Mouse (Mus musculus): ENCODE data around the gene Sox11.

The Sox11 gene

DNA sequence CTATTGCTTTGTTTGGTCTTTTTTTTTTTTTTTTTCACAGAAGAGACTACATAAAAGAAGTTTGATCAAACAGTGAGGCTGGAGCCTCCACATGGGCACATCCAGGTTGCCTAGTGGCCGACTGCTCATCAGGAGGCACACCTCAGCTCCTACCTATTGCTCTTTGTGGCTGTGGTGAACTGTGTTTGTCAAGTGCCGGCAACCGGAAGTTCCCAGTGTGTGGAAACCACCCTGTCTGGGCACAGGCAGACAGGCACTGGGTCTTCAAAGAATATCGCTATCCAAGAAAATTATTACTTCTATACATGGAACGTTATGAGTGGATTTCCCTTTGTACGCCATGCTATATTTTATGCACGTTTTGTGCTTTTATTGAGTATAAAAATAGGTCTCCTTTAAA is 6.0 kb downstream of the Sox11 start:
- no peak for DNase-seq (ENCODE audit: low spot score)

DNA sequence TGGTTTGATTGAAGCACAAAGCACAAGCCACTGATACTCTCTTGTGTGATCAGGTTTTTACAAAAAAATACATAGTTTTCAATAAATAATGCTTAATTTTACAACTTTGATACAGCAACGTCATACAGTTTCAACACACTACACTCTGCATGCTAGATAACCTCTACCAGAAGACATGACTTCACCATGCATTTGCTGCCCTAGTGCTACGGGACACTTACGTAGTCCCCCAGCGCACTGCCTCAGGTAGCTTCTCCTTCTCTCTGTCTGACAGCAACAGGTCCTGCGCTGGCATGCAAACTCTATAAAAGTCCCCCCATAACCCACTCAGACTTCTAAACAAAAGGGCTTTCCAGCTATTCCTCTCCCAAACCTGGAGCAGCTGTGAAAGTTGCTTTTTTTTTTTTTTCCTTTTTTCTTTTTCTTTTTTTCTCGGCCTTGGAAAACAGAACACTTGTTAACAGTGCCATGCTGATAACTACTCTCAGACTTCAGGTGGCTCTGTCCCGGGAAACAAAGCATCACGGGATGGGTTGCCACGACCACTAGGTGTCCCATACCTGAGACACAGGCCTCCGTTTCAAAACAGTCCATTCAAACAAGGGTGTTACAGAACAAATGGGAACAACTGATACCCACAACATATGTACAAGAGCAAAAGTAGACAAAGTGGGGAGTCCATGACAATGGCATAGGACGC is 6.9 kb downstream of the Sox11 start:
- DNase-seq (ENCODE audit: low spot score), result no peak

DNA sequence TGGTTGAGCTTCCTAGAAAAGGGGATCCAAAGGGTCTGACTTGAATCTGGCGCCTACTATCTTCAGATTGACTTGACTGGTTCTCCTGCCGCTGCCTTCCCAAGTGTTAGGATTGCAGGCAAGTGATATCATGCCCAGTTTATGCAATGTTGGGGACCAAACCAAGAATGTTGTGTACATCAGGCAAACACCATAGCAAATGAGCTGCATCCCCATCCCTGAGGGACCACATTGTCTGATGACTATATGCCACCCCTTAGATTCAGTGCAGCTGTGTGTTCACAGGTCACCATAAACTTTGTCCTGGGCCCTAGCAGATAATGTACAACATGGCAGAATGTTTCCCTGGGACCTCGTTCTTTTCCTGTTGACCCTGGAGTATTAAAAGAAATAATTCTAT is 8.8 kb downstream of the Sox11 start:
- DNase-seq (ENCODE audit: low spot score), result no peak

DNA sequence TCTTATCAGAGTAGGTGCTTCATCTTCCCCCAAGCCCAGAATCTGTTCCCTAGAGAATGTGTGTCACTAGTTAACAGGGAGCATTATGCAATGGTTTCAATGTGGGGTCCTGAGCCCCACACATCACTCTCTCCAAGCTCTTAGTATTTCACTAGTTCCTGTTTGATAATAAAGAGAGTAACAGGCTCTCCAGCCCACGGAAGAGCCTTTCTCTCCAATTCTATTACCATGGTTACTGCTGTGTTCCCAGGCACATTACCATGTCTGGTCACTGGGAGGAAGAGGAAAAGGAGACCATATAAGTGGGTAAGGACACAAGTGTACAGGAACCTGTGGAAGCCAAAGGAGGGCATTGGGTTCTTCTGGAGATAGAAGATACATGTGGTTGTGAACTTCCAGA is 19.0 kb downstream of the Sox11 start:
- DNase-seq (ENCODE audit: low spot score), result no peak

DNA sequence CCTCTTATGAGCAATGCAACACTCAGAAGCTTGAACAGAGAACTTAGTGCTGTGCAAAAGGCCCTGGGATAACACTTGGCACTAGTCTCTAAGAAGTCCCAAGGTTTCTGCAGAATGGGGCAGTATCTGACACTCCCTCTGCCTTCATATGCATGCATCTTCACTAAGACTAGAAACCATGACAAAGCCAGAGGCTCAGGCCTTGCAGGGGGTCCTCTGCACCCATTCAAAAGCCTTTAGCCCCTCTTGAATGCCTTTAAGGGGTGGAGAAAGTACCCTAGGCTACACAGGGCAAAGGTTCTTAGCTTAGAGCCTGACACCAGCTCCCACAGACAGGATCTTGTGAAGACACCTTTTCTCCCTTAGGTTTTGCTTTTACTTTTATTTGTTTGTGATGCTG is 21.7 kb downstream of the Sox11 start:
- no peak for DNase-seq (ENCODE audit: low spot score)

DNA sequence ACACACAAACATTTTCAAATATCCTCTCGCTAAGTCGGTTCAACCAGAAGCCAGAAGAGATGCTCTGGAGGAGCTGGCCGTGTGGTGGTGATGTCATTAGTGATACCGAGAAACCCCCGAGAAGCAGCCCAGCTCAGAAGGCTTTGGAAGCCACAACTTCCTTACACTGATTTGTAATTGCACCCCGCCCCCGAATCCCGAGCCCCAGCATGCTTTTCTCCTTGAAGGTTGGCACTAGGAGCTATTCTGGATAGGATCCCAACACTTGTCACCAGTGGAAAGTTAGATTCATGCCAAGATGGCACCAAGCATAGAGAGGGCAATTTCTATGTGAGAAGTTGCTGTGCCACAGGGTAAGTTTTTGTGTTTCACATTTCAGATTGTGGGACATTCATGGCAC is 29.4 kb downstream of the Sox11 start:
- DNase-seq (ENCODE audit: low spot score), result peak; percentile 39

DNA sequence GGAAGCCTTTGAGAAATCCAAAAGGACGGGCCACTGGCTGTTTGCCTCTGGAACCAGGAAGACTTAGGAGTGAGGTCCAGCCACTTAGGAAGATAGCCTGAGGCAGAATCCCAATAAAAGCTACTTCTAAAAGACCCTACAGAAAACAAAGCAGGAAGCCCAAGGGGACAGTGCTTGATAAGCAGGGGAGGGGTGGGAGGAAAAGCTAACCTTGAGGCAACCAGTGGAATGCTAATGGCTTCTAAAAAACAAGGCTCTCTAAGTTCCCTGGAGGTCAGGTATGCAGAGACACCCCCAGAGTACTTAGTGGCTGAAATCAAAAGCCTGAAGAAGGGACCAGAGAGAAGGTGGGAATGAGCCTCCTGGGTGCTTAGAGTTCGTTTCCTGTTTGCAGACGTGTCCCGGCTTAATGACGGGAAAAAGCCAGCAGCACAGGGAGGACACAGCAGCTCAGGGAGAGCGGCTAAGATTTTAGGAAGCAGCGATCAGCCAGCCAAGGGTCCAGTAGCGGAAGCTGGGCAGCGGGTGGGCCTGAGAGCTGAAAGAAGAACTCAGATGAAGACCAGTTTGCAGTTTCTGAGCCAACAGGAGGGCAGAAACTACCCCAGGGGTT is 30.4 kb downstream of the Sox11 start:
- no peak for DNase-seq (ENCODE audit: low spot score)

DNA sequence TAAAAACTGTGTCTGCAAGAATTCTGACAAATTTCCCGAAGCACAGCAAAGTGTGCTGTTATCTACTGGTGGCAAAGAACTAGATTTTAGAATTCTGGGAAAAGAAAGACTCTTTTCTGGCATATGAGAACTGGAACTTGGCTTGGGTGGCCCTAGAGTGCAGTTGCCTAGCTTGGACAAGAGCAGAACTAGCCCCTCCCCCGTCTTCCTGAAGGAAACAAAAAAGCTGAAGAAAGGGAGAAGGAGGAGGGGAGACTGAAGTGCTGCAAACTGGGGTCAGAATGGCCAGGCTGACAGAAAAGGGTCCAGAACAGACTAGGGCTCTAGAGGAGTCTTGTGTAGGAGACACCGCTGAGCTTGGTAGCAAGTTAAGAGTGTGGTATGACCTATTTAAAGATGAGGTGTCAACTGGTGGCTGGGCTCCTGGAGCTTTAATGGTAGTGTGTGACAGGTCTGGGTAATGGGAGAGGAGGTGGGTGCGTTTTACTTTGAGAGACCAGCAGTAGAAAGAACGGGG is 31.0 kb downstream of the Sox11 start:
- no peak for DNase-seq (ENCODE audit: low spot score)

DNA sequence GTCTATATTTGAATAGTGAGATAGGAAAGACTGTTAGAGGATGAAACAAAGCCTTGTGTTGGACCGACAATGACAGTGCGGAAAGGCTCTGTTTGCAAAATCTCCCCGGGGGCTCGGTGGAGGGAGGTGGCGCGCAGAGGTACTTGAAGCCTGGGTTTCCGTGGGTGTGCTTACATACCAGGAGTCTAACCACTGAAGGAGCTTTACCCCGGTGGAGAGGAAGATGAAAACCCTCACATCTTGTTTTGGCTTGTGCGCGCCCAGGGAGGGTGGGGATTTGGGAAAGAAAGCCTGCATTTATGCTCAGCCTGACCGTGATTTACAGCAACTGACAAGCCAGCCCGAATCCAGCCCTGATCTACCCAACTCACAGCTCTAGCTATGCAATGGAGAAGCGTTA is 31.7 kb downstream of the Sox11 start:
- DNase-seq (ENCODE audit: low spot score), result no peak

DNA sequence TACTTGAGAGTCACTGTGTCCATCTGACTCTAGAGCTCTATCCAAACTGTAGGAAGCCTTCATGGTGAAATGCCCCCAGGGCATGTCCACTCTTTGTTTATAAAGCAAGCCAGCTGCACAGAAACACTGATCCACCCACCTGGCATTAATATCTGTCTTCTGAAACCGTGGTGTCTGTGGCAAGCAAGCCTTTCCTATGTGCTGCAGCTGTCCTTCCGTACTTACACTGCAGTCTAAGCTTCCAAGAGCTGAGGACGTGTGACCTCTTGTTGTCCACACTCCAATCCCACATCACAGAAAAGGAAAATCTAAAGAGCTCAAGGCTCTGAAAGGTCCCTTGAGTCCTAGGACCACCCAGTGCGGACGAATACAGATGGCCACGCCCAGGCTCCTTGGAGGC is 32.4 kb downstream of the Sox11 start:
- no peak for DNase-seq (ENCODE audit: low spot score)

DNA sequence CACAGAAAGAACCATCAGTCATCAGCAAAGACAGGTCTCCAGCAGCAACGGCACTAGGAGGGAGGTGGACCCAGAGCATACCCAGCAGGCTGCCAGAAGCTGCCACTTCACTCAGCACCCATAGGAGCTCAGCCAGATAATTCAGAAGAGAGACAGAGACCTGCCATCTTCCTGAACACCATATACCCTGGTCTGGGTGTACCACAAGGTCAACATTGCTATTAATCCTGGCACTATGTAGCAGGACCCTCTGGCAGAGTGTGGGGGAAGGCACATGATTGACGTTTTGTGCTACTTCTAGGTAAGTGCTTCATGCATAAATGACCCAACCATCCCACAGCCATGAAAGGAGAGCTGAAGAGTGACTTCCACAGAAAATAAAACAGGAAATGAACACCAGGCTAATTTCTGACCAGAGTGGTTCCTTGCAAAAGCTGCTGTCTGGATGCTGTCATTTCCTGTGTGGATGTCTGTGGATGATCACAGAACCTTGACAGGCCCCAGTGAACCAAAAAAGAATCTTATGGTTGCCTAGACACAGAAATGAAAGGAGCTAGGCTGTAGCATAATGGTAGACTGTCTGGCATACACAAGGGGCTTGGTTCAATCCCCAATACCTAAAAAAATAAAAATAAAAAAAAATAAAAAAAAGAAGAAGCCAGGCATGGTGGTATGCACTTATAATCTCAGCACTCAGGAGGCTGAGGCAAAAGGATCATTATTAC is 37.5 kb downstream of the Sox11 start:
- DNase-seq (ENCODE audit: low spot score), result no peak

DNA sequence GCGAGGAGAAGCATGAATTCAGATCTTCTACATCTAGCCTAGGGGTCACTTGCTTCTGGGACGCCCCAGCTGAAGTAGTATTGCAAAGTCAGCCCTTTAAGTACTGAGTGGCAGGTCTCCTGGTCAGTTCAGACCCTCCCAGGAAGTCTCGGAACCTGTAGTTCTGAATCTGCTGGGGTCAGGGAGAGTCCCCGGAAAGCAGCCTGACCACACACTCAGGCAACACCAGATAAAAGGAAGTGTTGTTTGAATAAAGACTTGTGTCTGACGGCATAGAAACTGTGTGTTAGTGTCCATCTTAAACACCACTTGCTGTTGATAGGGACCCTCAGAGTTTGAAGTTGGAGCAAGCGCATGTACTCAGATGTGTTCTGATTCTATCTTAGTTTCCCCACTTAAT is 39.2 kb downstream of the Sox11 start:
- no peak for DNase-seq (ENCODE audit: low spot score)

DNA sequence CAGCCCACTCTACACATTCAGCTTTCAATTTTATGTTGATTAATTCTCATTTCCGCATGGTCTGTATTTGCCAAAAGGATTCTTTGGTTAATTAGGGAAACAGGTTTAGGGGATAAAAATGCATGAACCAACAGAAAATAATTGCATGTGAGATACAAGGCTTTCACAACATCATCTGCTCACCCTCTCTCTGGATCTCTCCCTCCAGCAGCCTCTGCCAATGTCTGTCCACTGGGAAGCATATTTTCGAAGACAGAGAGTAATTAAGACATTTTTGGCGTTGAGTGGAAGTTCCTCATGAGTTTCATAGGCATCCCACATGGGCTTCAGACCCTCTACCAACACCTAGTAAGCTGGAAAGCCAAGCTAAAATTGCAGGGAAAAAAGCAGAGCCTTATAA is 43.7 kb downstream of the Sox11 start:
- no peak for DNase-seq (ENCODE audit: low spot score)

DNA sequence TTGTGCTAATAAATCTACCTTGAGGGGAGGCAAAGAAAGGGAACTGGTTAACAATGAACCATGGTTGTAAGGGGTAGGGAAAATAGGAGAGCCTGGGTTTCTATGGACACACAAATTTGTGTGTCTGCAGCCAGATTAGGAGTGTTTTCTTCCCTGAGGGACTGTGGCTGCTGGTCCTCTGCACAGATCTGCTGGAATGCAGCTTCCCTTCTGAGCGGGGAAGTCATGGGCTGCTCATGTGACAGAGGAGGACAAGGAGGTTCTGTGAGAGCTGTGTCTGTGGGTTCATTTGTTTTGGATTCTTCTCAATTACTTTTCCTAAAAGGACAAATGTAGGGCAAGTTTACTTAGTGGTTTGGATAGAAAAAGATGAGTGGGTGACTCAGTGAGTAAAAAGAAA is 48.2 kb downstream of the Sox11 start:
- no peak for DNase-seq (ENCODE audit: low spot score)

DNA sequence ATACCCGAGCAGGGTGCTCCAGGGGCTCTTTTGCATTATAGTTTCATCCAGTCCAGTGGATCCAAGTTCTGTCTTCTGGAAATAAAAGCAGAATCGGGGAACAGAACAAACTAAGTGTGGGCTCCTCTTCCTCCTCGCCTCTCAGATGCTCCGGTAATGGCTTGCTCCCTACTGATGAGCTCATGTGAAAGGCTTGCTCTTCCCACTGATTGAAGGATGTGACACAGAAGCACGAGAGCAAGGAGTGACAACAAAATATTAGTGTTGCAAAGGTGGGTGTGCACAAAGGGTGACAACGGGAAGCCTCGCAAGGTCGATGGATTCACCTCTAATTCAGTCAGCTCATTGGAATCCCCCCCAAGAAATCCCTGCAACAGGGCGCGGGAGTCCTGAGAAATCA is 48.6 kb downstream of the Sox11 start:
- DNase-seq (ENCODE audit: low spot score), result no peak

DNA sequence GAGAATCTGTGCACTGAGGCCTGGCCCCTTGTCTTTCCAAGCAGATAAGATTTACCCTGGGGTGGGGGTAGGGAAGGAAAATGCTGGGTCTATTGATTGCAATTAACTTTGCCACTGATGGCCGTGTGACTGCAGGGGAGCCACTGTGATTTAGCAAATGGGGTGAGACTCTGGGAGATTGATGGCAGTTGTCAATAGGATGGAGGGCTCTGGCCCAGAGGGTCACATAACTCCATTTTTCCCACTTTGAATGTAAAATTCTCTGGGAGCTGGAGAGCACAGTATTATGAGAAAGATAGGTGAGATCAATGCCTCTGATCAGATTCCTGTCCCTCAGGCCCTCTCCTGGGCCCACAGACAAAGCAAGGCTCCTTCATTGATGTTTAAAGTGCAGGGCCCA is 49.2 kb downstream of the Sox11 start:
- DNase-seq (ENCODE audit: low spot score), result no peak
